Mouse (Mus musculus): ENCODE data around the gene Plxnd1. TPM values are rescaled to one million over a fixed set of nuclear protein-coding genes. Genes with fewer than 3 reads are reported as not detected.

Gene Plxnd1
- polyA plus RNA-seq, 1 experiment from 2014 or later: 17.5 TPM

GRCm38 (mm10) chr6:116004069-116004468 lies 9.3 kb upstream of the Plxnd1 start:
- Histone ChIP-seq H3K36me3 (ENCODE audit: control insufficient read depth, insufficient read depth, low read length) (no peaks in the 10 kb centered on the region), H3K4me3 (ENCODE audit: low read depth, low read length) (no peak overlapping the region), H3K27ac (ENCODE audit: low read depth, low read length) (no peak overlapping the region), H3K4me2 (no peak overlapping the region), H3K9ac (ENCODE audit: low read length) (no peak overlapping the region), H3K27me3 (ENCODE audit: control insufficient read depth, insufficient read depth, low read length) (no peaks in the 10 kb centered on the region), H3K4me1 (ENCODE audit: control insufficient read depth, insufficient read depth, low read length) (no peaks in the 10 kb centered on the region), H3K9me3 (ENCODE audit: control insufficient read depth, low read length) (no peaks in the 10 kb centered on the region)
- ATAC-seq (ENCODE audit: low FRiP score) (no peak), DNase-seq (ENCODE audit: low spot score, missing footprints) (no peak)
- WGBS: 74% methylated on average over 7 of the region's 7 CpGs

- Histone ChIP-seq H3K27me3 (ENCODE audit: control insufficient read depth, insufficient read depth, low read length) (no peaks in the 10 kb centered on the region), H3K27ac (ENCODE audit: low read depth, low read length) (no peak overlapping the region), H3K9ac (ENCODE audit: low read length) (no peak overlapping the region), H3K4me1 (ENCODE audit: control insufficient read depth, insufficient read depth, low read length) (no peaks in the 10 kb centered on the region), H3K36me3 (ENCODE audit: control insufficient read depth, insufficient read depth, low read length) (no peaks in the 10 kb centered on the region), H3K9me3 (ENCODE audit: control insufficient read depth, low read length) (no peaks in the 10 kb centered on the region), H3K4me2 (no peak overlapping the region), H3K4me3 (ENCODE audit: low read depth, low read length) (no peak overlapping the region)
- DNase-seq (ENCODE audit: low spot score, missing footprints) (no peak), ATAC-seq (ENCODE audit: low FRiP score) (no peak)
- WGBS: 69% methylated on average over 5 of the region's 5 CpGs
Observed at GRCm38 (mm10) chr6:116003516-116003915, 8.7 kb upstream of the Plxnd1 start.

- no peak for DNase-seq (ENCODE audit: low spot score, missing footprints)
- H3K27ac ChIP-seq (ENCODE audit: low read depth, low read length): no peak overlapping the region
- 69% methylated on average over 12 of the region's 12 CpGs for WGBS
Observed at GRCm38 (mm10) chr6:116002311-116003104, 7.7 kb upstream of the Plxnd1 start.

GRCm38 (mm10) chr6:116000851-116001250 lies 6.0 kb upstream of the Plxnd1 start:
- Histone ChIP-seq H3K27me3 (ENCODE audit: control insufficient read depth, insufficient read depth, low read length) (peaks cover 5% of the 10 kb centered on the region), H3K4me3 (ENCODE audit: low read depth, low read length) (no peak overlapping the region), H3K4me2 (no peak overlapping the region), H3K27ac (ENCODE audit: low read depth, low read length) (no peak overlapping the region), H3K9ac (ENCODE audit: low read length) (no peak overlapping the region), H3K36me3 (ENCODE audit: control insufficient read depth, insufficient read depth, low read length) (no peaks in the 10 kb centered on the region), H3K9me3 (ENCODE audit: control insufficient read depth, low read length) (no peaks in the 10 kb centered on the region), H3K4me1 (ENCODE audit: control insufficient read depth, insufficient read depth, low read length) (no peaks in the 10 kb centered on the region)
- 85% methylated on average over 5 of the region's 5 CpGs for WGBS
- ATAC-seq (ENCODE audit: low FRiP score): no peak
- no peak for DNase-seq (ENCODE audit: low spot score, missing footprints)

More at GRCm38 (mm10) chr6:116002311-116003104, 7.7 kb upstream of the Plxnd1 start:
- ATAC-seq (ENCODE audit: low FRiP score): no peak
- Histone ChIP-seq H3K27me3 (ENCODE audit: control insufficient read depth, insufficient read depth, low read length) (no peaks in the 10 kb centered on the region), H3K9me3 (ENCODE audit: control insufficient read depth, low read length) (no peaks in the 10 kb centered on the region), H3K4me2 (no peak overlapping the region), H3K36me3 (ENCODE audit: control insufficient read depth, insufficient read depth, low read length) (no peaks in the 10 kb centered on the region), H3K4me1 (ENCODE audit: control insufficient read depth, insufficient read depth, low read length) (no peaks in the 10 kb centered on the region), H3K9ac (ENCODE audit: low read length) (no peak overlapping the region), H3K4me3 (ENCODE audit: low read depth, low read length) (no peak overlapping the region)

- peaks cover 2% of the 10 kb centered on the region; the same call in 1 of the 2 replicates for H3K4me1 ChIP-seq (ENCODE audit: control insufficient read depth, insufficient read depth, low read length)
- WGBS: 87% methylated on average over 2 of the region's 2 CpGs
- DNase-seq (ENCODE audit: low spot score, missing footprints): no peak
Observed at GRCm38 (mm10) chr6:115999227-115999626, 4.4 kb upstream of the Plxnd1 start.

GRCm38 (mm10) chr6:115998758-115999157 lies 4.0 kb upstream of the Plxnd1 start:
- Histone ChIP-seq H3K27me3 (ENCODE audit: control insufficient read depth, insufficient read depth, low read length) (peaks cover 15% of the 10 kb centered on the region), H3K4me3 (ENCODE audit: low read depth, low read length) (no peak overlapping the region), H3K4me1 (ENCODE audit: control insufficient read depth, insufficient read depth, low read length) (peaks cover 7% of the 10 kb centered on the region; the same call in 1 of the 2 replicates), H3K9ac (ENCODE audit: low read length) (no peak overlapping the region), H3K36me3 (ENCODE audit: control insufficient read depth, insufficient read depth, low read length) (no peaks in the 10 kb centered on the region), H3K9me3 (ENCODE audit: control insufficient read depth, low read length) (no peaks in the 10 kb centered on the region), H3K4me2 (no peak overlapping the region), H3K27ac (ENCODE audit: low read depth, low read length) (no peak overlapping the region)
- WGBS: 77% methylated on average over 7 of the region's 7 CpGs
- ATAC-seq (ENCODE audit: low FRiP score) (no peak), DNase-seq (ENCODE audit: low spot score, missing footprints) (no peak)

More at GRCm38 (mm10) chr6:115999227-115999626, 4.4 kb upstream of the Plxnd1 start:
- ATAC-seq (ENCODE audit: low FRiP score): no peak
- Histone ChIP-seq H3K27ac (ENCODE audit: low read depth, low read length) (no peak overlapping the region), H3K9ac (ENCODE audit: low read length) (no peak overlapping the region), H3K36me3 (ENCODE audit: control insufficient read depth, insufficient read depth, low read length) (no peaks in the 10 kb centered on the region), H3K4me2 (no peak overlapping the region), H3K27me3 (ENCODE audit: control insufficient read depth, insufficient read depth, low read length) (peaks cover 10% of the 10 kb centered on the region), H3K9me3 (ENCODE audit: control insufficient read depth, low read length) (no peaks in the 10 kb centered on the region), H3K4me3 (ENCODE audit: low read depth, low read length) (no peak overlapping the region)

GRCm38 (mm10) chr6:115997726-115998311 lies 3.0 kb upstream of the Plxnd1 start:
- no peak overlapping the region for H3K4me2 ChIP-seq
- DNase-seq (ENCODE audit: low spot score, missing footprints) (no peak), ATAC-seq (ENCODE audit: low FRiP score) (no peak)
- H3K9me3 ChIP-seq (ENCODE audit: control insufficient read depth, low read length): no peaks in the 10 kb centered on the region
- peaks cover 10% of the 10 kb centered on the region for H3K4me1 ChIP-seq (ENCODE audit: control insufficient read depth, insufficient read depth, low read length)
- peaks cover 24% of the 10 kb centered on the region for H3K27me3 ChIP-seq (ENCODE audit: control insufficient read depth, insufficient read depth, low read length)
- H3K36me3 ChIP-seq (ENCODE audit: control insufficient read depth, insufficient read depth, low read length): no peaks in the 10 kb centered on the region
- no peak overlapping the region for H3K4me3 ChIP-seq (ENCODE audit: low read depth, low read length)
- 14% methylated on average over 3 of the region's 3 CpGs for WGBS
- no peak overlapping the region for H3K27ac ChIP-seq (ENCODE audit: low read depth, low read length)
- H3K9ac ChIP-seq (ENCODE audit: low read length): no peak overlapping the region

GRCm38 (mm10) chr6:115996171-115996851 lies 1.5 kb upstream of the Plxnd1 start:
- Histone ChIP-seq H3K27ac (ENCODE audit: low read depth, low read length) (no peak overlapping the region), H3K36me3 (ENCODE audit: control insufficient read depth, insufficient read depth, low read length) (no peaks in the 10 kb centered on the region), H3K27me3 (ENCODE audit: control insufficient read depth, insufficient read depth, low read length) (peaks cover 39% of the 10 kb centered on the region), H3K4me3 (ENCODE audit: low read depth, low read length) (no peak overlapping the region), H3K4me2 (no peak overlapping the region), H3K9me3 (ENCODE audit: control insufficient read depth, low read length) (no peaks in the 10 kb centered on the region), H3K9ac (ENCODE audit: low read length) (no peak overlapping the region), H3K4me1 (ENCODE audit: control insufficient read depth, insufficient read depth, low read length) (peaks cover 16% of the 10 kb centered on the region)
- ATAC-seq (ENCODE audit: low FRiP score) (no peak), DNase-seq (ENCODE audit: low spot score, missing footprints) (no peak)
- WGBS: 40% methylated on average over 6 of the region's 6 CpGs

GRCm38 (mm10) chr6:115995531-115995941 lies 731 bp upstream of the Plxnd1 start:
- ATAC-seq (ENCODE audit: low FRiP score) (no peak), DNase-seq (ENCODE audit: low spot score, missing footprints) (peak; percentile 90)
- Histone ChIP-seq H3K36me3 (ENCODE audit: control insufficient read depth, insufficient read depth, low read length) (no peaks in the 10 kb centered on the region), H3K4me2 (no peak overlapping the region; the same call in 1 of the 2 replicates), H3K9ac (ENCODE audit: low read length) (no peak overlapping the region), H3K4me1 (ENCODE audit: control insufficient read depth, insufficient read depth, low read length) (peaks cover 16% of the 10 kb centered on the region), H3K9me3 (ENCODE audit: control insufficient read depth, low read length) (no peaks in the 10 kb centered on the region), H3K27ac (ENCODE audit: low read depth, low read length) (no peak overlapping the region), H3K27me3 (ENCODE audit: control insufficient read depth, insufficient read depth, low read length) (peaks cover 46% of the 10 kb centered on the region), H3K4me3 (ENCODE audit: low read depth, low read length) (peak overlapping the region; percentile 53; the same call in 1 of the 2 replicates)
- WGBS: 71% methylated on average over 4 of the region's 4 CpGs
